Mouse (Mus musculus) R1 (cell line): ENCODE measurements around the gene Olfr520.
"Not testable (repeated sequence)": the region's sequence is repeated elsewhere in the genome, so short reads cannot be mapped to it uniquely, and the experiment has no call there.

Experiments
- DNase-seq: peaks from one replicate; pipeline ENCODE4 v3.0.0-alpha.2; 2018; ENCODE audit warnings: low read depth, low spot score

Gene Olfr520

GRCm38 (mm10) chr7:99711166-99711565 is 18.9 kb upstream of the Olfr520 start, which contains the start of gene Slco2b1:
Gene Slco2b1 (minus strand): TSS chr7:99711340.
- no peak for DNase-seq

DNA sequence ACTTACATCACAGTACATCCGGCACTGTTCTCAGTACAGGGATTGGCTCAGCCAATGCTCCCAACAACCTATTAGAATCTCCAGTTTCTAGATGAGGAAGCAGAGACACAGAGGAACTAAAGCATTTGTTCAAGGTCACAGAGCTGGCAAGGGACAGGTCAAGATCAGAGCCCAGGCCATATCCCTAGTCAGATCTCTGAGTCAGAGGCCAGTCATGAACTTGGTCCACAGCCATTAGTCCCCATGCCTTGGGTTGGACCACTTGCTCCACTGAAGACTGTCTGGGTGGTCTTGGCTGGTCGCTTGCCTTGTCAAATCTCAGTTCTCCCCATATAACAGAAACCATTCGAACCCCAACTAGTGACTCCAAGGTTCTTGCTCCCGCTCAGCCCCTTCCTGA is 17.6 kb upstream of the Olfr520 start:
- DNase-seq = no peak

DNA sequence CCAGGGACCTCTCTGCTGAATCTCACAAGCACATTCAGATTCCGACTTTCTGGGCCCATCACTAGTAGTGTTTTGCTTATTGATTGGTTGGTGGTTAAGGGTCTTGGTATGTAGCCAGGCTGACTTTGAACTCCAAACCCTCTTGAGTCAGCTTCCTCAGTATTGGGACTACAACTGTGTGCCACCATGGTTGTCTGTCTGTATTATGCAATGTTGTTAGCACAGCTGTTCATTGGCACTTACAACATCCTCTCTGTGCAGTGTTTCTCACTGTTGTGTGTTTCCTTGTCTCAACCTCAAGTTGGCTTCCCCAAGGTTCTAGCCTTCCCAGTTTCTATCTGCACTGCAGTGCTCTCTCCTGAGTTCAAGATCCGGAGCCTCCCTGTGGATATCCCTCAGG is 13.5 kb upstream of the Olfr520 start:
- no peak for DNase-seq

DNA sequence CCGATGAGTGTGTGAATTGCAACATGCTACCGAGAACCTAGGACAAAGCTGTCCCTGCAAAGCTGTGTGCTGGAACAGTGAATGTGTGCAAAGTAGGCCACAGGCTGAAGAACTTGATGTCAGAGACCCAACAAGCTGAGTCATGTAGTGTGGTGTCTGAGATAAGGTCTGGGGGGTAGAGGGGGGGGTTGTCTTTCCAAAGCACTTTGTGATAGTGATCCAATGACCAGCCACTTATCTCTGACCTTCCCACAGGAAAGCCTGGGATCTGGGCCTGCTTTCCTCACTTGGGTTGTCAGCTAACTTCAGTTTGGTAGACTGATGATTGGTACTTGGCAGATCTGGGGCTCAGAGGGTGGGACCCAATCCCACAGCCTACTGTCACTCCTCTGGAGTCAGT is 4.5 kb downstream of the Olfr520 start:
- no peak for DNase-seq

DNA sequence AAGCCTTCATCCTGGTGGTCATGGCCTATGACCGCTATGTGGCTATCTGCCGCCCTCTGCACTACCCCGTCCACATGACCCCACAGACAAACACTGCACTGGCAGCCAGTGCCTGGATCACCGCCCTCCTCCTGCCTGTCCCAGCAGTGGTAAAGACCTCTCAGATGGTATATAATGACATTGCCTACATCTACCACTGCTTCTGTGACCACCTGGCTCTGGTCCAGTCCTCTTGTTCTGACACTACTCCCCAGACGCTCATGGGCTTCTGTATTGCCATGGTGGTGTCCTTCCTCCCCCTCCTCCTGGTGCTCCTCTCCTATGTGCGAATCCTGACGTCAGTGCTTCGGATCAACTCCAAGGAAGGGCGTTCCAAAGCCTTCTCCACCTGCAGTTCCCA is 5.4 kb downstream of the Olfr520 start:
- not testable (repeated sequence) for DNase-seq

DNA sequence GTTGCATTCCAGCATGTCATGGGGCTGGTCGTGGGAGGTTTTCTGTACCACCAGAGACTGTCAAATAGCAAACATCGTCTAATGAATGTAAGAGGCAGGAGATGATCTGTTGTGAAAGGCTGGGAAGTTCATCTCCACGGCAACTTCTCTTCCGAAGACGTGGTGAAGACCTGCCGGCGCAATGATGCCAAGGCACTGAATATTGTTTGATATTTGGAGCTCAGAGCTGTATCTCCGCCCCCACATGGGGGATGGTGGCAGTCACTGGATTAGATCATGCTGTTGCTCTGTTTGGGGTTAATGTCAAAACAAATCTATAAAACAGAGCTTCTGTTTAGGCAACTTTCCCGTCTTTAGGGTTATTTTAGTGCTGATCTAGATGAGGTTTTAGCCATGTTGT is 9.2 kb downstream of the Olfr520 start:
- peak; percentile 15 for DNase-seq

- no peak for DNase-seq
Observed at GRCm38 (mm10) chr7:99763207-99763606, 33.1 kb downstream of the Olfr520 start, which contains the start of gene Olfr521. Gene Olfr521 (plus strand): TSS chr7:99763507.

DNA sequence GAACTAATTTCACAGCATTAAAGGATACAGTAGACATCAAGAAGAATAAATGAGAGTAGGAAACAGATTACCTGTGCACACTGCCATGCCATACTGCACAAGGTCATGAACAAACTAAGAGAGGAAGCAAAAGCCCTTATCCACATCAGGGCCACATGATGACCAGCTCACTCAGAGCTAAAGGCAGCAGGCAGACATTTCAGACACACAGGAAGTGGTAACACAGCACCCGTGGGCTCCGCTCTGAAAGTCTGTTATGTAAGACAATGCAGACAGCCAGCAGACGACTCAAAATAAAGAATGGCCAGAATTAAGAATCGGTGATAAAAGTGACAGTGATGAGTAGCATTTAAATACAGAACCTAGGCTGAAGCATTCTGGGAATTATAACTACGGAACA is 51.3 kb downstream of the Olfr520 start:
- DNase-seq = no peak

GRCm38 (mm10) chr7:99781916-99782315 is 51.8 kb downstream of the Olfr520 start:
- no peak for DNase-seq

DNA sequence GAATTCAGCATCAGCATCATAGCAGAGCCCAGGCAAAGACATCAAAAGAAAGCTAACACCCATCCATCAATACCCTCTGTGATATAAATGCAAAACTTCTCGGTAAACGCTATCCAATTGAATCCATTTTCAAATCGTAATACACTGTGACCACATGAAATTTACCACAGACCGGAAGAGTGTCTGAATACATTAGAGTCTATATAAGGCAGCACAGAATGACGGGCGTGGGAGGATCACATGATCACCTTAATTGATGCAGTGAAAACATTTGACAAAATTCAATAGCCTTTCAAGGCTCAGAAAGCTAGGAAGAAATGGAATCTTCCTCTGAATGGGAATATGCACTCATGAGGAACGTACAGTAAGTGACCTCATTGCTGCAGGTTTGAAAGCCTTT is 53.3 kb downstream of the Olfr520 start:
- no peak for DNase-seq

GRCm38 (mm10) chr7:99785553-99785952 is 55.5 kb downstream of the Olfr520 start:
- DNase-seq = no peak
